Mouse (Mus musculus) heart, adult 2 months (tissue): ENCODE data around the gene Magea2. TPM values are rescaled to one million over a fixed set of nuclear protein-coding genes. Genes with fewer than 3 reads are reported as not detected.
A peak's percentile ranks its signal among the peaks of the same experiment; 100 is the strongest.
"Not testable (repeated sequence)": the region's sequence is repeated elsewhere in the genome, so short reads cannot be mapped to it uniquely, and the experiment has no call there.

ENCODE experiments used
- DNase-seq, 2 experiments: peaks; one replicate each; pipeline ENCODE4 v3.0.0; 2021
- H3K27ac ChIP-seq: fragments of 200-600 bp; 2 replicates; pipeline ENCODE4 v1.8.1; 2022
- H3K27me3 ChIP-seq: fragments of 200-500 bp; 2 replicates; pipeline ENCODE4 v1.6.1; 2012; ENCODE audit warnings: mild to moderate bottlenecking, low read length, inconsistent platforms, mixed read lengths; ENCODE audit not compliant: control insufficient read depth, insufficient read depth
- H3K36me3 ChIP-seq: fragments of 200-500 bp; 2 replicates; pipeline ENCODE4 v1.6.1; 2012; ENCODE audit warnings: low read length, inconsistent platforms; ENCODE audit not compliant: control insufficient read depth, insufficient read depth
- H3K4me1 ChIP-seq: fragments of 200-500 bp; 2 replicates; pipeline ENCODE4 v1.6.1; 2011; ENCODE audit warnings: low read length; ENCODE audit not compliant: control insufficient read depth, insufficient read depth
- H3K4me3 ChIP-seq: fragments of 200-600 bp; 2 replicates; pipeline ENCODE4 v1.8.1; 2022
- H3K79me2 ChIP-seq: fragments of 200-500 bp; replicated peaks from 2 replicates; pipeline ENCODE4 v1.6.1; 2012; ENCODE audit warnings: mild to moderate bottlenecking, inconsistent platforms, low read length, moderate library complexity, mixed read lengths; ENCODE audit not compliant: control insufficient read depth, insufficient read depth
- H3K9ac ChIP-seq: fragments of 200-500 bp; 2 replicates; pipeline ENCODE4 v1.6.1; 2012; ENCODE audit warnings: low read depth, mild to moderate bottlenecking, control low read depth, inconsistent platforms, low read length, mixed read lengths
- CTCF ChIP-seq: fragments of 200-600 bp; IDR thresholded peaks from 2 replicates; pipeline ENCODE4 v1.8.1; 2022; ENCODE audit warnings: antibody characterized with exemption, mild to moderate bottlenecking, moderate library complexity
- EP300 ChIP-seq: fragments of 200-500 bp; IDR thresholded peaks from 2 replicates; pipeline ENCODE4 v1.6.1; 2011; ENCODE audit warnings: low read depth, low read length, control low read depth; ENCODE audit not compliant: insufficient read depth
- WGBS: fragments of 180-500 bp; shearing (Covaris S2); methylation state at CpG from one replicate; pipeline ENCODE4 v1.1.7; 2018; 5-methylcytosine and 5-hydroxymethylcytosine counted together
- intact Hi-C: fragments of 180-260 bp; cut with DNase I; formaldehyde crosslinking; loops from one replicate; pipeline ENCODE4 v1.15.1; 2025
- long read RNA-seq: library from polyadenylated mRNA; stranded (forward); transcript quantifications from one replicate; pipeline ENCODE4 v2.0.0, GENCODE M21; 2021
- polyA plus RNA-seq: library from polyadenylated mRNA; depleted of rRNA; stranded (reverse); fragments of >200 nt; gene quantifications from 2 replicates; pipeline ENCODE4 v1.2.3, GENCODE M21; 2012; rRNA removed
- total RNA-seq, 2 experiments: library from RNA; stranded (reverse); gene quantifications; 2 replicates each; pipeline ENCODE4 v1.2.3; 2021

The Magea2 gene
- not detected for total RNA-seq
- polyA plus RNA-seq, result not detected in 2 replicates
- long read RNA-seq, result 0 reads

GRCm38 (mm10) chrX:155093566-155093965, at the start of gene Magea2:
Gene Magea2 (minus strand): TSS chrX:155093666.
- DNase-seq, H3K4me3 ChIP-seq, H3K79me2 ChIP-seq, H3K9ac ChIP-seq, H3K27ac ChIP-seq, H3K27me3 ChIP-seq, intact Hi-C loops, H3K4me1 ChIP-seq, H3K36me3 ChIP-seq: not testable (repeated sequence)
- 69% methylated on average over 4 of the region's 4 CpGs for WGBS

GRCm38 (mm10) chrX:155128312-155128711, 34.8 kb upstream of the Magea2 start, which contains the start of gene Cldn34b2:
Gene Cldn34b2 (minus strand): TSS chrX:155128412.
- H3K4me3 ChIP-seq, H3K4me1 ChIP-seq, intact Hi-C loops, H3K9ac ChIP-seq, H3K27me3 ChIP-seq, H3K36me3 ChIP-seq, DNase-seq, H3K79me2 ChIP-seq, H3K27ac ChIP-seq: not testable (repeated sequence)
- 67% methylated on average over 3 of the region's 3 CpGs for WGBS

- Histone ChIP-seq H3K27ac (no peak overlapping the region), H3K4me1 (no peaks in the 10 kb centered on the region), H3K9ac (no peak overlapping the region), H3K4me3 (no peak overlapping the region), H3K36me3 (no peaks in the 10 kb centered on the region), H3K27me3 (no peaks in the 10 kb centered on the region), H3K79me2 (no peaks in the 10 kb centered on the region)
- intact Hi-C loops, result no loop called here
- DNase-seq, result no peak
- TF ChIP-seq EP300 (no peak), CTCF (peak; percentile 57)
These were observed 4.6 kb upstream of the Magea2 start for GRCm38 (mm10) chrX:155098024-155098423.

- DNase-seq, H3K27ac ChIP-seq, H3K79me2 ChIP-seq, intact Hi-C loops, H3K9ac ChIP-seq, H3K4me1 ChIP-seq, H3K36me3 ChIP-seq, H3K4me3 ChIP-seq, H3K27me3 ChIP-seq: not testable (repeated sequence)
- WGBS, result 88% methylated on average over 1 of the region's 2 CpGs
These were observed 3.8 kb downstream of the Magea2 start, which contains the start of gene Magea1 for GRCm38 (mm10) chrX:155089693-155090092. Gene Magea1 (minus strand): TSS chrX:155089793.

GRCm38 (mm10) chrX:155063045-155063444, 30.4 kb downstream of the Magea2 start, which contains the start of gene Magea5:
Gene Magea5 (minus strand): TSS chrX:155063145.
- H3K27me3 ChIP-seq, intact Hi-C loops, H3K4me1 ChIP-seq, H3K9ac ChIP-seq, H3K79me2 ChIP-seq, H3K4me3 ChIP-seq, H3K36me3 ChIP-seq, H3K27ac ChIP-seq, DNase-seq: not testable (repeated sequence)
- WGBS, result 86% methylated on average over 16 of the region's 16 CpGs

- H3K4me1 ChIP-seq, intact Hi-C loops, H3K27ac ChIP-seq, H3K36me3 ChIP-seq, H3K4me3 ChIP-seq, H3K27me3 ChIP-seq, DNase-seq, H3K79me2 ChIP-seq, H3K9ac ChIP-seq: not testable (repeated sequence)
- WGBS, result 79% methylated on average over 11 of the region's 11 CpGs
These were observed 97.7 kb downstream of the Magea2 start, which contains the start of gene Magea8 for GRCm38 (mm10) chrX:154995750-154996149. Gene Magea8 (minus strand): TSS chrX:154995850.

Other genes with a start within 250 kb of the Magea2 start
- not detected for gene Cldn34b1, start 203.4 kb downstream of the Magea2 start, total RNA-seq
- not detected in 2 replicates for gene Cldn34b1, start 203.4 kb downstream of the Magea2 start, polyA plus RNA-seq
- gene Magea6, start 157.7 kb downstream of the Magea2 start, total RNA-seq, result not detected
- gene Magea6, start 157.7 kb downstream of the Magea2 start, polyA plus RNA-seq, result not detected in 2 replicates
- not detected for gene Magea3, start 144.2 kb downstream of the Magea2 start, total RNA-seq
- not detected in 2 replicates for gene Magea3, start 144.2 kb downstream of the Magea2 start, polyA plus RNA-seq
- not detected for gene Magea8, start 97.8 kb downstream of the Magea2 start, total RNA-seq
- not detected in 2 replicates for gene Magea8, start 97.8 kb downstream of the Magea2 start, polyA plus RNA-seq
- gene Magea5, start 30.5 kb downstream of the Magea2 start, total RNA-seq, result not detected
- not detected in 2 replicates for gene Magea5, start 30.5 kb downstream of the Magea2 start, polyA plus RNA-seq
- gene Magea1, start 3.9 kb downstream of the Magea2 start, total RNA-seq, result not detected
- gene Magea1, start 3.9 kb downstream of the Magea2 start, polyA plus RNA-seq, result not detected in 2 replicates
- not detected for gene Cldn34b2, start 34.7 kb upstream of the Magea2 start, total RNA-seq
- not detected in 2 replicates for gene Cldn34b2, start 34.7 kb upstream of the Magea2 start, polyA plus RNA-seq
- 10 to 100 TPM; 29.2 to 31.7 TPM for gene Sat1, start 122.8 kb upstream of the Magea2 start, total RNA-seq
- 22.1 and 32.3 TPM in 2 replicates for gene Sat1, start 122.8 kb upstream of the Magea2 start, polyA plus RNA-seq
- 10 to 100 TPM; 24.0 to 26.1 TPM for gene Acot9, start 168.8 kb upstream of the Magea2 start, total RNA-seq
- gene Acot9, start 168.8 kb upstream of the Magea2 start, polyA plus RNA-seq, result 11.5 and 21.1 TPM in 2 replicates
- 10 to 100 TPM; 25.1 to 25.7 TPM for gene Prdx4, start 247.1 kb upstream of the Magea2 start, total RNA-seq
- gene Prdx4, start 247.1 kb upstream of the Magea2 start, polyA plus RNA-seq, result 22.6 and 34.9 TPM in 2 replicates